ENCODE assay signal across 15 mouse cellular contexts in genomic region chr1:36251426-36251825, GRCm38 (mm10). TPM values are rescaled to one million over a fixed set of nuclear protein-coding genes. Genes with fewer than 3 reads are reported as not detected.
DNase-seq lines count a peak whose midpoint lies in the region; ATAC-seq lines count a peak whose summit lies in the region.
"Had no signal": no experiment of that assay in that cellular context is flagged by ENCODE, and none has a peak within 500 bp of the region (broad histone marks: within the 10 kb centered on the region; RNA-seq: fewer than 3 reads in every experiment).

No protein-coding gene starts in this region.

- peak; percentile 4 for DNase-seq in forebrain, embryonic 14.5 days (ENCODE audit: low spot score)
- peak; percentile 43 for DNase-seq in neural tube, embryonic 11.5 days (ENCODE audit: low spot score)
- DNase-seq in embryo, embryonic 10.5 days (ENCODE audit: low spot score) = peak; percentile 46
- peak; percentile 43 for DNase-seq in limb, embryonic 11.5 days (ENCODE audit: low spot score)
- DNase-seq in lung, postnatal 36 days = no peak
- DNase-seq in ovary, adult 18-20 months (ENCODE audit: low spot score) = no peak
- DNase-seq: adrenal gland, postnatal 36 days; gastrocnemius, postnatal 14 days; heart, postnatal 14 days; lung, postnatal 10 days had no signal

- no peak for ATAC-seq in forebrain, embryonic 14.5 days
- ATAC-seq in forebrain, embryonic 16.5 days = no peak
- ATAC-seq in neural tube, embryonic 11.5 days (ENCODE audit: insufficient read depth, low FRiP score, low TSS enrichment) = no peak
- ATAC-seq in neural tube, embryonic 15.5 days (ENCODE audit: low FRiP score) = no peak
- ATAC-seq in limb, embryonic 11.5 days (ENCODE audit: insufficient number of reproducible peaks, low FRiP score, low TSS enrichment, low read depth) = peak; percentile 49; the same call in 1 of the 2 replicates

- no peak overlapping the region for H3K9ac ChIP-seq in forebrain, embryonic 14.5 days (ENCODE audit: low read length)
- H3K9ac ChIP-seq in forebrain, embryonic 16.5 days (replicated peaks; ENCODE audit: low read depth, low read length) = no peak overlapping the region
- H3K9ac ChIP-seq in neural tube, embryonic 11.5 days (ENCODE audit: low read length) = no peak overlapping the region
- no peak overlapping the region; the same call in 1 of the 2 replicates for H3K9ac ChIP-seq in neural tube, embryonic 15.5 days (replicated peaks)
- H3K9ac ChIP-seq in limb, embryonic 11.5 days (ENCODE audit: low read length) = no peak overlapping the region

- H3K4me2 ChIP-seq in forebrain, embryonic 14.5 days (ENCODE audit: low read length) = no peak overlapping the region
- H3K4me2 ChIP-seq in forebrain, embryonic 16.5 days (ENCODE audit: low read length) = no peak overlapping the region
- no peak overlapping the region for H3K4me2 ChIP-seq in neural tube, embryonic 11.5 days (ENCODE audit: low read depth)
- no peak overlapping the region for H3K4me2 ChIP-seq in neural tube, embryonic 15.5 days
- no peak overlapping the region for H3K4me2 ChIP-seq in limb, embryonic 11.5 days (ENCODE audit: low read depth, severe bottlenecking)
- H3K4me2 ChIP-seq: liver, embryonic 11.5 days; midbrain, embryonic 11.5 days had no signal

- 2% methylated on average over 9 of the region's 9 CpGs for WGBS in forebrain, embryonic 14.5 days
- WGBS in forebrain, embryonic 16.5 days = 2% methylated on average over 9 of the region's 9 CpGs
- 10% methylated on average over 9 of the region's 9 CpGs for WGBS in neural tube, embryonic 11.5 days
- WGBS in neural tube, embryonic 15.5 days = 5% methylated on average over 9 of the region's 9 CpGs
- 6% methylated on average over 9 of the region's 9 CpGs for WGBS in limb, embryonic 11.5 days

- H3K27ac ChIP-seq in forebrain, embryonic 14.5 days (ENCODE audit: low read depth, low read length) = no peak overlapping the region
- no peak overlapping the region for H3K27ac ChIP-seq in forebrain, embryonic 16.5 days (ENCODE audit: low read length)
- no peak overlapping the region for H3K27ac ChIP-seq in neural tube, embryonic 11.5 days (ENCODE audit: low read depth, low read length)
- H3K27ac ChIP-seq in neural tube, embryonic 15.5 days (replicated peaks) = no peak overlapping the region
- H3K27ac ChIP-seq in limb, embryonic 11.5 days (replicated peaks; ENCODE audit: low read depth, low read length) = no peak overlapping the region

- H3K4me1 ChIP-seq in forebrain, embryonic 14.5 days (ENCODE audit: control insufficient read depth, insufficient read depth, low read length) = no peaks in the 10 kb centered on the region
- peaks cover 7% of the 10 kb centered on the region for H3K4me1 ChIP-seq in forebrain, embryonic 16.5 days (replicated peaks; ENCODE audit: control insufficient read depth, insufficient read depth, low read length)
- H3K4me1 ChIP-seq in neural tube, embryonic 11.5 days (ENCODE audit: control insufficient read depth, insufficient read depth, low read length) = peaks cover 4% of the 10 kb centered on the region; the same call in 1 of the 2 replicates
- H3K4me1 ChIP-seq in neural tube, embryonic 15.5 days = peaks cover 17% of the 10 kb centered on the region
- H3K4me1 ChIP-seq in limb, embryonic 11.5 days (ENCODE audit: control insufficient read depth, insufficient read depth, low read length) = peaks cover 2% of the 10 kb centered on the region; the same call in 1 of the 2 replicates

- H3K27me3 ChIP-seq in forebrain, embryonic 14.5 days (replicated peaks; ENCODE audit: control insufficient read depth, insufficient read depth, low read length) = no peaks in the 10 kb centered on the region
- H3K27me3 ChIP-seq in forebrain, embryonic 16.5 days (replicated peaks; ENCODE audit: control insufficient read depth, insufficient read depth, low read length) = peaks cover 3% of the 10 kb centered on the region; the same call in 1 of the 2 replicates
- H3K27me3 ChIP-seq in neural tube, embryonic 11.5 days (ENCODE audit: control insufficient read depth, insufficient read depth, low read length) = no peaks in the 10 kb centered on the region
- peaks cover 8% of the 10 kb centered on the region; the same call in 1 of the 2 replicates for H3K27me3 ChIP-seq in neural tube, embryonic 15.5 days (replicated peaks)
- peaks cover 2% of the 10 kb centered on the region; the same call in 1 of the 2 replicates for H3K27me3 ChIP-seq in limb, embryonic 11.5 days (ENCODE audit: control insufficient read depth, insufficient read depth, low read length)

- 0 out of 2 replicates have a peak, but pooled peaks cover 3% of the 10 kb centered on the region for H3K9me3 ChIP-seq in forebrain, embryonic 14.5 days (replicated peaks; ENCODE audit: control insufficient read depth, low read length)
- peaks cover 2% of the 10 kb centered on the region; the same call in 1 of the 2 replicates for H3K9me3 ChIP-seq in forebrain, embryonic 16.5 days (ENCODE audit: control insufficient read depth, low read length)
- H3K9me3 ChIP-seq in neural tube, embryonic 11.5 days (ENCODE audit: control insufficient read depth, low read length) = no peaks in the 10 kb centered on the region
- H3K9me3 ChIP-seq in neural tube, embryonic 15.5 days (replicated peaks) = no peaks in the 10 kb centered on the region
- H3K9me3 ChIP-seq in limb, embryonic 11.5 days (ENCODE audit: control insufficient read depth, low read length) = no peaks in the 10 kb centered on the region

- no peak overlapping the region for H3K4me3 ChIP-seq in forebrain, embryonic 14.5 days (ENCODE audit: low read depth, low read length)
- H3K4me3 ChIP-seq in forebrain, embryonic 16.5 days (replicated peaks; ENCODE audit: low read length) = no peak overlapping the region
- no peak overlapping the region for H3K4me3 ChIP-seq in neural tube, embryonic 11.5 days (ENCODE audit: low read depth, low read length)
- H3K4me3 ChIP-seq in neural tube, embryonic 15.5 days (replicated peaks) = no peak overlapping the region
- no peak overlapping the region for H3K4me3 ChIP-seq in limb, embryonic 11.5 days (ENCODE audit: low read depth, low read length)
- H3K4me3 ChIP-seq: erythroblast, embryonic 14.5 days had no signal

- H3K36me3 ChIP-seq in forebrain, embryonic 14.5 days (ENCODE audit: control insufficient read depth, insufficient read depth, low read length) = no peaks in the 10 kb centered on the region
- no peaks in the 10 kb centered on the region for H3K36me3 ChIP-seq in forebrain, embryonic 16.5 days (ENCODE audit: control insufficient read depth, insufficient read depth)
- no peaks in the 10 kb centered on the region for H3K36me3 ChIP-seq in neural tube, embryonic 11.5 days (ENCODE audit: control insufficient read depth, insufficient read depth, low read length)
- H3K36me3 ChIP-seq in neural tube, embryonic 15.5 days = no peaks in the 10 kb centered on the region
- H3K36me3 ChIP-seq in limb, embryonic 11.5 days (ENCODE audit: control insufficient read depth, insufficient read depth, low read length) = no peaks in the 10 kb centered on the region

RNA-seq across cellular contexts. Expression of gene Uggt1, which starts 6.9 kb away (rescaled TPM):
- 66.8 and 75.9 TPM in 2 replicates for polyA plus RNA-seq in forebrain, embryonic 14.5 days (2014; fragmentation: Nextera tagmentation; extraction: Ambion mirVana)
- 50.8 and 56.9 TPM in 2 replicates for polyA plus RNA-seq in forebrain, embryonic 16.5 days (2015; fragmentation: Nextera tagmentation; extraction: Ambion mirVana)
- polyA plus RNA-seq in neural tube, embryonic 11.5 days (2014; fragmentation: Nextera tagmentation; extraction: Ambion mirVana) = 70.5 and 82.3 TPM in 2 replicates
- polyA plus RNA-seq in neural tube, embryonic 15.5 days (2015; fragmentation: Nextera tagmentation; extraction: Ambion mirVana) = 43.9 and 46.0 TPM in 2 replicates
- polyA plus RNA-seq in limb, embryonic 11.5 days (2014; fragmentation: Nextera tagmentation; extraction: Ambion mirVana) = 75.9 and 76.2 TPM in 2 replicates

RNA-seq across cellular contexts. Expression of gene Neurl3, which starts 23.1 kb away (rescaled TPM):
- polyA plus RNA-seq in forebrain, embryonic 14.5 days (2014; fragmentation: Nextera tagmentation; extraction: Ambion mirVana) = 0.32 and 0.51 TPM in 2 replicates
- 0.41 and 0.47 TPM in 2 replicates for polyA plus RNA-seq in forebrain, embryonic 16.5 days (2015; fragmentation: Nextera tagmentation; extraction: Ambion mirVana)
- polyA plus RNA-seq in neural tube, embryonic 11.5 days (2014; fragmentation: Nextera tagmentation; extraction: Ambion mirVana) = 0.62 and 0.70 TPM in 2 replicates
- 2.2 and 3.2 TPM in 2 replicates for polyA plus RNA-seq in neural tube, embryonic 15.5 days (2015; fragmentation: Nextera tagmentation; extraction: Ambion mirVana)
- polyA plus RNA-seq in limb, embryonic 11.5 days (2014; fragmentation: Nextera tagmentation; extraction: Ambion mirVana) = 0.12 and 0.65 TPM in 2 replicates

RNA-seq across cellular contexts. Expression of gene Arid5a, which starts 56.1 kb away (rescaled TPM):
- polyA plus RNA-seq in forebrain, embryonic 14.5 days (2014; fragmentation: Nextera tagmentation; extraction: Ambion mirVana) = 1.8 and 2.0 TPM in 2 replicates
- 3.8 and 4.7 TPM in 2 replicates for polyA plus RNA-seq in forebrain, embryonic 16.5 days (2015; fragmentation: Nextera tagmentation; extraction: Ambion mirVana)
- 2.3 and 3.1 TPM in 2 replicates for polyA plus RNA-seq in neural tube, embryonic 11.5 days (2014; fragmentation: Nextera tagmentation; extraction: Ambion mirVana)
- polyA plus RNA-seq in neural tube, embryonic 15.5 days (2015; fragmentation: Nextera tagmentation; extraction: Ambion mirVana) = 3.7 and 9.8 TPM in 2 replicates
- polyA plus RNA-seq in limb, embryonic 11.5 days (2014; fragmentation: Nextera tagmentation; extraction: Ambion mirVana) = 2.0 and 2.8 TPM in 2 replicates

Comparison
In these comparisons a context has a peak if more than half of its experiments do, and no peak if none do; other contexts are left out.
1. DNase-seq: peak in forebrain, embryonic 14.5 days (single experiment), neural tube, embryonic 11.5 days (single experiment), embryo, embryonic 10.5 days (single experiment) and limb, embryonic 11.5 days (single experiment); none in lung, postnatal 36 days (single experiment) and ovary, adult 18-20 months (single experiment).